Mouse (Mus musculus) kidney, adult 9 months (tissue): ENCODE results near the gene Gdpd4.

Experiments used
- DNase-seq: peaks from one replicate; pipeline ENCODE4 v3.0.0; 2022

The Gdpd4 gene

DNA sequence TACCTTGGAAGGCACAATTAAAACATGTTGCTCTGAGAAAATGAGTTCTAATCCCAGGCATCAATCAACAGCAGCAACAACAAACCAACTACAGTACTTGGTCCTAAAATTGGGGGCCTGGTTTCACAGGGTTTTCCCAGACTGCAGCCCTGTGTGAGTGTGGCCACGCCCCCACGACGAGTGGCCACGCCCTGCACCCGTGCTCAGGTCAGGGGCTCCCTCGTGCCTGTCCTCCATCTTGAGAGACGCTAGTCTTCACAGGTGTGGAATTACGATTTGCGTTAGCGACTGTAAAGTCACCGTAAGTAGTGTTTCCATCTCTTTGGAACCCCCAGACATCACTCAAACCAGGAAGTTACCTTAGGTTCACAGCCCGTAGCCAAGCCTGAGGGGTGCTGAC is at the start of gene Gdpd4:
Gene Gdpd4 (plus strand): TSS at position 214 of the 400 bp plus-strand sequence.
- DNase-seq, result no peak

GRCm38 (mm10) chr7:97872396-97872795 is 47.4 kb upstream of the Gdpd4 start:
- peak; percentile 22 for DNase-seq

- no peak for DNase-seq
These were observed 46.4 kb upstream of the Gdpd4 start for GRCm38 (mm10) chr7:97873317-97873716.

GRCm38 (mm10) chr7:97877846-97878538 is 41.8 kb upstream of the Gdpd4 start:
- DNase-seq, result no peak

- no peak for DNase-seq
These were observed 8.1 kb upstream of the Gdpd4 start for GRCm38 (mm10) chr7:97911646-97912045.

DNA sequence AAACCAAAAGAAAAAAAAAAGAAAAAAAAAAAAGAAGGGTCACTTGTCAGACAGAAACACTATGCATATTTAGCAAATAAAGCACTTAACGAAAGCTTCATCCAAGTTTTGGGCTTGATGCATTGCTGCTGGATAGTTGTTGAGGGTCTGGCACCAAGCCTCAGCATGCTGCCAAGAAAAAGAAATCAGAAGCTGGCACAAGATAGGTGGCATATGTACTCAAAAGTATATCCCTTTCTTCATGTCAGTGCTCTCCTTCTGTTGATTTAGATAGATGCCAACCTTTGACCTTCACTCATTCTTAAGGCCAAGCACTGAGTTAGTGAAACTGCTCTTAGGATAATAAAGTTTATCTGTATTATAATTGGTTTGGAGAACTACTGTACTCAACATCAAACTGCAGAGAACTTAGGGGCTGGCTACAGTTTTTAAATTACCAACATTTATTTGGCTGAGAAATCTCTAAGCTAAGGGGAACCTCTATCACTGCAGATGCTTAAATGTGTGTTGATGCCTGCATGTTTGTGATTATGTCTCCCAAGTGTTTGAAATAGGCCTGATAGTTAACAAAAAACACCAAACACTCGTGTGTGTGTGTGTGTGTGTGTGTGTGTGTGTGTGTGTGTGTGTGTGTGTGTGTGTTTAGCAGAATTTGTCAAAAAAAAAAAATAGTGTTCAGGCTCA is 4.8 kb upstream of the Gdpd4 start:
- no peak for DNase-seq

DNA sequence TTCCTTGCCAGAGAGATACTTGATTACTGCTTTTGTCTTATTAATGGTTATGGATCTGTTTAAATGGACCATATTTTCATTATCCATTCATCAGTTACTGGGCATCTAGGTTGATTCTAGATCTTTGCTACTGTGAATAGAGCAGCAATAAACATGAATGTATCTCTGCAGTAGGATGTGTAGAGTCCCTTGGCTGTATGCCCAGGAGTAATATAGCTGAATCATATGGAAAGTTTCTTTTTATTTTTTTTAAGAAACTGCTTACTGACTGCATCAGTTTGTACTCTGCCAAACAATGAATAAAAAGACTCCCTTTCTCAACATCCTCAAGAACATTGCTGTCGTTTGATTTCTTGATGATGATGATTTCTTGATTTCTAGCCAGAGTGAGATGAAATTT is 6.1 kb downstream of the Gdpd4 start:
- DNase-seq, result no peak

- DNase-seq, result no peak
These were observed 7.2 kb downstream of the Gdpd4 start for GRCm38 (mm10) chr7:97926978-97927377.

- DNase-seq, result no peak
These were observed 24.7 kb downstream of the Gdpd4 start for GRCm38 (mm10) chr7:97944485-97944884.

DNA sequence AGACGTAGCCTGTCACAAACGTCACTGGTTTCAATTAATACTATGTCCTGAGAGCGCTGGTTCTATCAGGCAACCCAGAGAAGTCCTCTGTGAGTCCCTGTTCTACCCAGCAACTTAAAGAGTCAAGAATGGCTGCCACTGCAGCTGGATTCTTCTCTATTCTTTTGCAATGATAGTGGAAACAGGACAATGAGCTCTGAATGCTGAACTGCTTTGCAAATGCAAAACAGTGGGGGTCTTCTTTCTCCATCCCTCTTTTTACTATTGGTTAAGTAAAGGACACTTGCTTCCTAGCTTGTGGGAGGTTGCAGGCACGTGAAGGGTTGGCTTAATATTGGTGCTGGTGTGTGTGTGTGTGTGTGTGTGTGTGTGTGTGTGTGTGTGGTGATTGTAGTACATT is 52.7 kb downstream of the Gdpd4 start:
- DNase-seq, result no peak

DNA sequence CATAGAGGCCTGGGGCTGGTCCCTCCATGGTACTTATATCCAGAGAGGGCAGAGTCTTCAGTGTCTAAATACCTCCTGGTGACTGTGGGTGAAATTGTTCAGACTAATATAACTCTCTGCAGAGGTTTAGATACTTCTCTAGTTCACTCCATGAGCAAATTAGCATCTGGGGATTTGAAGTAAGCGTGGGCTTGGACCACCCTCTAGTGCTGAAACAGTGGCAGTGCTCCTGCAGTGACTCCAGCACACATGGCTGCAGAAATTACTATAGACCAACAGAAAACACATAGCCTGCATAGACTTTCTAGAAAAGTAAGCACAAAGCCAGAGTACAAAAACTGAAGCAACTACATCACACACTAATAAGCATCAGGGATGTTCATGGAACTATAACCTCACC is 57.7 kb downstream of the Gdpd4 start:
- DNase-seq, result peak; percentile 52

DNA sequence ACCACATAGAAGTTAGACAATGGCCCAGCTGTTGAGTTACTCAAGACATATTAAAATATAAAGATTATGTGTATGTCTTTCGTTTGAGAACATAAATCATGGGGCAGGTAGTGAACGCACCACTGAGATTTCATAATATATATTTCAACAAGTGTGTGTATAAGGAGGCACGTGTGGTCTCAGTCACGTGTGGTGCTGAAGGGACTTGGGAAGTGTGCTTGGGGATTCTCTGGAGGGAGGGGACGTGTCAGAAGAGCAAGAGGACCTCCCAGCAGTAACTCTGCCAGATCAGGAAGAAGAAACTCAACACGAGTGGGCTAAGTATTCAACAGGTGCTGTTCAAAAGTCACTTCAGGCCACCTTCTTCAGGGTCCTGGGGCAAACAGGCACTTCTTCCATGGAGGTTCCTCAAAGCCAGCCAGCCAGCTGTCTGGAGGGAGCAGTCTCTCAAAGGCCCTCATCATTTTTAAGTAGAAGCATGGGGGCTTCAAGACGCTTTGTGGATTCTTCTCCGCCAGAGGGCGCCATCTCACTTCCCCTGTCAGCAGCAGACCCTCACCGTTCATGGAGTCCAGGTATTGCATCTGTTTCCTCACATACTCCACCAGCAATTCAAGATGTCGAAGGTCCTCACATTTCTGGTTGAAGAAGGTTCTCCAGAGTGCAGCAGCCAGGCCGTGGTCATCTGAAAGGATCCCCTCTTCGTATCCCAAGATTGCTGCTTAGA is 64.5 kb downstream of the Gdpd4 start:
- DNase-seq, result peak; percentile 12

- no peak for DNase-seq
These were observed 82.9 kb downstream of the Gdpd4 start for GRCm38 (mm10) chr7:98002617-98003016.

DNA sequence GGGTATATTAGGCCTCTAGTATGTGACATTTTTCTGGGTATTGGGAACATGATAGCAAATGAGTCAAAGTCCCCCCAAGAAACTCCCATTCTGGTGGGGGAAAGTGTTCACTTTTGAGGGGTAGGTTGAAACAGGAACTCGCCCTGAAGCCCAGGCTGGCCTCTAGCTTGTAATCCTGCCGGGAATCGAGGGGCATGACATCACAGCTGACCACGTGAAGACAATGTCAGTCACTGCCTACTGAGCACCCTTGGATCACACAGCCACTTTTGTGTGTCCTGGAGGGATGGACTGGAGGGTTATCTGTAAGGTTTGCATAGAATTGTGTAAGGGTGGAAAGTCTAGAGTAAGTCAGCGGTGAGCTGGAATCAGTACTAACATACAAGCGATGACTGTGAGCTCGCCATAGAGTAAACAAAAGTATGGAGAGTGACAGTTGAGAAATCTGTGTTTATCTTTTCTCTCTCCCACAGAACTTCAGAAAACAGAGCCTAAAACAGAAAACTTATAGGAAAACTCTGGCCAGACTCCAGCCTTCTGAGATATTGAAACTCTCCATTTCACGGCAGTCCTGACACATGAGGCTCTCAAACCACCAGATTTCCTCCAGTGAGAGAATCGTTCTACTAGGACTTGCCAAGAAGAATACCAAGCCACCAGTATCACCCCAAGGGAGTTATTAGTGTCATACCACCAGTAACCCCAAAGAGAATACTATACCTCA is 128.5 kb downstream of the Gdpd4 start:
- DNase-seq, result no peak

GRCm38 (mm10) chr7:98051980-98052379 is 132.2 kb downstream of the Gdpd4 start:
- DNase-seq, result peak; percentile 53

DNA sequence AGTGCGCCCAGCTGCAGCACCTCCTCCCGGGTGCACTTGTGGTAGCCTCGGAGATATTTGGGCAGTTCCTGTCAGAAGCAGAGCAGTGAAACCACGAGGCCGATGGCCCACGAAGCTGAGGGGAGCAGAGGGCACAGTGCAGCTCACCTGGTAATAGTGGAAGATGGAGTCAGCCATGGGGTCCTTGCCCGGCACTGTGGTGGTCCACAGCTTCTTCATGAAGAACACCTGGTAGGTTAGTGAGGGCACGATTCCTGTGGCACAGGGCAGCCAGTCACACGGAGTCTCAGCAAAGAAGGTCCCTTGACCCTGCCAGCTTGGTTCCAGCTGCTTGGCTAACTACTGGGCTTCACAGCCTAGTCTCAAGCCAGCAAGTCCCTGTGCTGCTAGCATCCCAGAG is 134.7 kb downstream of the Gdpd4 start:
- no peak for DNase-seq

DNA sequence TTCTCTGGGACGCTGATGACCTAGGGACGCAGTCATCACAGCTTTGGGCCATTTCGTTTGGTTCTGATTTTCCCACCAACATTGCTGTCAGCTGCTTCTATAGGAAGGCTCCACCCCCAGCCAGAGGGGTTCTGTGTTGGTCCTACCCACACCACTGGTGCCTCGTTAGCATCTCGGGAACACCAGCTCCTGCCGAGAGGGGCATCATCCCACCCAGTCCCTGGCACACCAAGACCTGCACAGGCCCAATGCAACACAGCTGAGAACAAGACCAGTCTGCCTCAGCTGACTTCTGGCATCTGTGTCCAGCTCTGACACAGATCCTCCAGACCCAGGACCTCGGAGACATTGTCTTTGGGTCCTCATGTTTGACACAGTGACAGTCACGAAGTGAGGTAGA is 135.2 kb downstream of the Gdpd4 start:
- DNase-seq, result no peak

DNA sequence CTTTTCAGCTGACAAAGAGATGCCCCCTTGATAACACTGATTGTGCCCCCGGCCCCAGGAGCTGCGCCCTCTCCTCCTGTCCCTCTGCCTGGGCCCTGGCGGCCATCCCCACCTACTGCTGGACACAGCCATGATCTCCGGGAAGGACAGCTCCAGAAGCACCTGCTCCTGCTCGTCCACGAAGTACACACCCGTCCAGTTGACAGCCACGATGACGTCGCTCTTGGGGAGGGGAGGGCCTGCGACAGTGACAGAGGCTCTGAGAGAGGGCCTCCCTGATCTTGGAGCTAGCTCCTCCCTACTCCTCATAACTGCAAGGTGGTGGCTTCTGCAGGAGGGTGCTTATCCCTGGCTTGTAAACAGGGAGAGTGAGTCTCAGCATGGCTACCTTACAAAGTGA is 146.5 kb downstream of the Gdpd4 start:
- no peak for DNase-seq

GRCm38 (mm10) chr7:98071620-98072019 is 151.9 kb downstream of the Gdpd4 start:
- DNase-seq, result peak; percentile 82

DNA sequence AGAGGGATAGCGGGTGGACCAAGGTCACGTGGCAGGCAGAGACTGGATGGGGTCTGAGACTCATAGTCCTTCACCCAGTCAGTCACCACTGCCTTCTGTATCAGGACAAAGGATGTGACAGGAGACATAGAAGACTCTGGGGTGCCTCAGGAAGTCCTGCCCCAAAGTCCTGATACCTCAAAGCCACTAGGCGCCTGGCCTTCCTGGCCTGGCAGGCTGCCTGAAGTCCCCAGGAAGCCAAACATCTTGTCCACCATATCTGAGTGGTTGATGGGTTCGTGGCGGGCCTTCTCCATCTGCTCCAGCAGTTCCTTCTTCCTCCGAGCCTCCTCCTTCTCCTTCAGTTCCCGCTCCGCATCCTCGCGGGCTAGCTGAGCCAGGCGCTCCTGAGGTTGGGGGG is 157.7 kb downstream of the Gdpd4 start:
- no peak for DNase-seq

- DNase-seq, result no peak
These were observed 162.6 kb downstream of the Gdpd4 start for GRCm38 (mm10) chr7:98082376-98082775.

DNA sequence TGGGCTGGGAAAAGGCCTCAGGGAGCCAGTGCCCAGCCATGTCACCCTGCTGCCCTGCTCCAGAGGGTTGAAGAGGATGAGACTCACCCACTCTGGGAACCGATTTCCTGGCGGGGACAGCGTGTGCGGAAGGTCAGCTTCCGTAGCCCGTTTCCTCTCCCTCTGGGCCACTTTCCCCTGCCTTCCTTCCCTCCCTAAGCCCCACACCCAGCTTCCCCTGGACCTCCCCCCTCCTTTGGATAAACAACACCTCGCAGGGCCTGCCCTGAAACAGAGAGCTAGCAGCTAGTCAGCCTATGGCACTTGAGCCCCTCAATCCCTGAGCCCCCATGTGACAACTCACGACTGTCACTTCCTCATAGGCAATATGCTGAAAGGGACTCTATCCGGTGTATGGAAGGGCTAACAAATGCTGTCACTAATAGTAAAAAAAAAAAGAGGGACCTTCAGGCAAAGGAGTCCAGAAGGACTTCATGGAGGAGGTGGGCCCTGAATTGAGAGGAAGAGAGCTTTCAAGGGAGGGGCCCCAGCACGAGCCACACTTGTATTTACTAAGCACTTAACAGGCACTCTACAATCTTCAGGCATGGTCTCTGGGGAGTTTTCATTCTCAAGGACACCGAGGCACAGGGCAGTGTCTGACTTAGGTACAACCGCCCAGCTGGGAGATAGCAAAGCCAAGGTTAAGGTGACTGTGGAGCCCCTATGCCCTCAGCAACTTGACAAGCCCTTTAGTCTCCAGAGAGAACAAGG is 165.0 kb downstream of the Gdpd4 start:
- DNase-seq, result peak; percentile 16

DNA sequence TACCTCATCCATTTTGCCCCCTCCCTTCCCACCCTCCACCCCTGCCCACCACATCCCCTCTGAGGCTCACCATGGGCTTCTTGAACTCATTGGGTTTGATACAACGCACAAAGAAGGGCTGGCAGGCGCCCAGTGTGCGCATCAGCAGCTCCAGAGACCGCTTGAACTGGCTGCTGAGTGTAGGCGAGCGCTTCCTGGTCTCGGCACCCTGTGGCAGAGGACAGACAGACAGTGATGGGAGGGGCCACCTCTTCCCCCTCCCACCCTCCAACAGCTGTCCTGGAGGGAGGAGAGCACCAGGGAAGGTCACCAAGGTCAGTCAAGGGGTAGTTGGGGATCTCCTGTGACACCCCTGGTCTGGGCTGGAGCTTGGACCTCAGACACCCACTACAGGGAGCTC is 165.6 kb downstream of the Gdpd4 start:
- DNase-seq, result no peak
